Mouse (Mus musculus) Muller cell, postnatal 12 days (primary cell): ENCODE data around the gene Cap2.

Experiments used
- DNase-seq: peaks from one replicate; pipeline ENCODE4 v3.0.0-alpha.2; 2015; ENCODE audit errors: inconsistent ontology term

Cap2 gene

DNA sequence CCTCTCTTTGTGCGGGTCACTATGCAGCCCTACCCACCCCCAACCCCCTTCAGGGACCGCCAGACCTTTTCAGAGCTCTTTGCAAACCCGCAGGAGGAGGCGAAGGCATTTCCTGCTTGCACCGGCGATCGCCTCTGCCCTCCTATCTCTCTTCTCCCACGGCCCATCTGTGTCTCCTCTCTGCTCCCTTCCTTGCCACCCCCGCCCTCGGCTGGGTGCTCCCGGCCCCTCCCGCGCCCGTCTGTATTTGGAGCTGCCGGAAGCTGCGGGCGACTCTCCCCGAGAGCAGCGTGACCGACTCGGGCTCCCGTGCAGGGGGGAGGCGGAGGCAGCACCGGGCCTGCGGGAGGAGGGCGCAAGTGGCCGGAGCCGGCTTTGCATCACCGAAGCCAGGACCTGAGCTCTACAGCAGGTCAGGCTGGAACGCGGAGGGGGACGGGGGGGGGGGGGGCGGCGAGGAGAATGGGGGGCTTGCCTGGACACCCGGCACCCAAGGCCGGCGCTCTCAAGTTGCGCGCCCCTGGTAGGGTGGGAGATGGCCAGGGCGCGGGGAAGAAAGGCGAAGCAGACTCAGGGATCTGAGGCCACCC is at the start of gene Cap2:
Gene Cap2, plus strand, starts transcription at position 49 of the 590 bp plus-strand sequence.
- peak; percentile 91 for DNase-seq

DNA sequence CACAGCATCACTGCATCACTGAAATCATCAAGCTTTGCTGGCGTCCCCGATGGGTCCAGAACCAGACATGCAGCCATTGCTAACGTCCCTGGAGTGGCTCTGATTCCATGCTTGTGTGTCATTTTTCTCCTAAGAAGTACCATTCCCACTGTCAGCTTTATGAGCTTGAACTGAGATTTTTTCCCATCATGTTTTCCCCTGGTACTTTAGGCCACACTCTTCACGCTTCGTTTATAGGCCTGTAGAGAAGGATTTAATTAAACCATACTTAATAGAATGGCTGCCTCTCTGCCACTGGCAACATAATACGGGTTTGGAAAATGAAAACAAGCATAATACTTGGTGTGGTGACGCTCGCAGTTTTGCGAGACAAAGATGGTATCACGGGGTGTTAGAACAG is 42.1 kb upstream of the Cap2 start:
- no peak for DNase-seq

DNA sequence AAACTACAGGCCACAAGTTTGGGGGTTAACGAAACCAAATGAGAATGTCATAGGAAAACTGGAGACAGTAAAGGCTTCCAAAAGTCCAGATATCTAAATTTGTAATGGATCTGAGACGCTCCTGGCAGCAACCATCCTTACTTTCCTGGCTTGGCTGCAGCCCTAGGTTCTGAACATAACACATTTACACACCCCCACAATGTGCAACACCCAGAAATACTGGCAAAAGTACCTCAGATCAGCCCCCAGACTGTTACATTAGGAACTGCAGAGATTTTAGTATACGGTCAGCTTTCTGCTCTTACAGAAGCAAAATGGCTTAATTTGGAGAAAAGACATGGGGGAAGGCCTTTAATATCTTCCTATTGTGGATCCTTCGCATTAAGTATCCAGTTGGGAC is 39.4 kb upstream of the Cap2 start:
- DNase-seq, result no peak

DNA sequence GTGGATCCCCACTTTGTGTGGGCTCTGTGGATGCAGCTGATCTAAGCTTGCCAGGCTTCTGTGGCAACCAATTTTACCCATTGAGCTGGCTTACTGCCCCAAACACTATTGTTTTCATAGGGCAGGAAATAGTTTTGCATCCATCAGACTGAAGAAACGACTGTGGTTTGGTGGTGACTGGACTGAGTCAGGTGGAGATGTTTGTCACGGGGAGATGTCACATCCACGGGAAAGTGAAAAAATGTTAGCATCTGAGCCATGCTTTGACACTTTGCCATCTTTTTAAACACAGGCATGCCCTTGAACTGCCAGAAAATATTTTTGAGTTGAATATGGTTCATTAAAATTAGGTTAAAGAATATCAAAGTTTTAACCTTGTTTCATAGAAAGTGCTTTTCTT is 37.9 kb upstream of the Cap2 start:
- peak; percentile 88 for DNase-seq

DNA sequence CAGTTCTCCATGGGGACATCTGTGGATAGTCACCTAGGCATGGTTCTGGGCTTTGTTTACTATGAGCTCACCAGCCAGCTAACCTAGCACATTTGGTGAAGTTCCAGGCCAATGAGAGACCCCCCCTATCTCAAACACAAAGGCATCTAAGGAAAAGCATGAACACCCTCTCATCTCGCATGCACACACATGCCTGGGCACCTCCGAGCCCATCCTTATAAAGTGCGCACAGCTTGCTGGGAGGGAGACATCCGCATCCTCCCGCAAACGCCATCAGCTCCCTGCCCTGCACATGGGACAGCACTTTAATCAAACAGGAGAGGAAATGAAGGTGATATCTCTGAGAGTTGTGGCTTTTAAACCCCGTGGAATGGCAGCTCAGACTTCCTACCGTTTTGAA is 33.4 kb upstream of the Cap2 start:
- DNase-seq, result no peak

DNA sequence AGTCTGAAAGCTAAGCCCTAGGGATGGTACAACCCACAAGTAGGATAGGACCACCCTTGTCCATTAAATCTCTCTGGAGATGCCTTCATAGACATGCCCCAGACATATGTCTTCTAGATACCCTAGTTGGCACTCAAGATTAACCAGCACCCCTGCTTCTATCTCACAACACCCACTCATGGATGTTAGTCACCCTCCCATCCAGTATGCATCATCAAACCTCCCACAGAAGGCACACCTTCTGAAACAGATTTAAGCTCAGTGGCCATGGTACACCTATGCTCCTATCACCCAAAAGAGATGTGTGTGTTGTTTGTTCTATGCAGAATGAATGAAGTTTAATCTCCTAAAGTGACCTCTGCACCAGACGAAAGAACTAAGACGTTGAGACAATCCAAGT is 32.1 kb upstream of the Cap2 start:
- DNase-seq, result no peak

DNA sequence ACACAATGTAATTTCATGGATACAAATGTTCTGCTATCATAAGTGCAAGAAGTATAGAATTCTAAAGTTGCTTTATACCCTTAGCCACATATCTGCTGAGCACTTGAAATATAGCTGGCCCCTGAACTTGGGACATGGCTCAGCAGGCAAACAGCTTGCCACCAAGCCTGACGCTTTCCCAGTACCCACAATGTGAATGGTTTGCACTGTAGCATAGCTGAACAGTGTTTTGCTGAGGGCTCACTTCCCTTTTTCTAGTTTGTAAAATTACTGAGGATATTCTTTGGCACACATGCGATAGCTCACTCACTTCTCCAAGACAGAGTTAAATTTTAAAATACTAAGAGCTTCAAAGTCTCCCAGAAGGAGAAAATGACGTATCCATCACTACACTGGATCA is 20.4 kb upstream of the Cap2 start:
- no peak for DNase-seq

DNA sequence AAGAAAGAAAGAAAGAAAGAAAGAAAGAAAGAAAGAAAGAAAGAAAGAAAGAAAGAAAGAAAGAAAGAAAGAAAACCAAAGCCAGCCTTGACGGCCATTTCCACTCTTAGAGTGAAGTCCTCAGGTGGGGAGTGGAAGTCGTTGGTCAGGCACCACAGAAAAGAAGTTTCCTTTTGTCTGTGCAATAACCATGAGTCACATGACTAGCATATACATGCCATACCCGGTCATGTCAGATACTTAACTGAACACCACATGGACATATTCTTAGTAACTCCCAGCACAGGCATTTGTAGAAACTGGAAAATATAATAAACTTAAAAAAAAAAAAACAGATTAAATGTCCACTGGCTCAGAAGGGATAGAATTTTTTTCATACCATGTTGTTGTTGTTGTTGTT is 16.0 kb upstream of the Cap2 start:
- no peak for DNase-seq

DNA sequence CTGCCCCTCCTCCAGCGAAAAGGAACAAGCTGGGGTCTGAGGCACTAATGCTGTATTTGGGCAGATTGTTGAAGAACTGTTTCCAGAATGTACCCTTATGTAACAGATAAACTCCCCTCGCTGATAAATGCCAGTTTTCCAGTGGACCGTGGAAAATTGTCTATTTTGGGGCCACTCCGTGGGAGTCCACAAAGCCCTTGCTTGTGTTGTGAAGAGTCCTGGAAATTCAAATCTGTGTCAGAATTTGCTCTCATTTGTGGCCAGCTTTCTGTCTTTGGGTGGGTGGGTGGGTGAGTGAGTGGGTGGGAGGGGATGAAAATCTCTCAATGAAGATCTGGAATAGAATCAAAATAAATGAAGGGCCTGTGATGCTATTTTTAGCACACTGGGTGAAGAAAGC is 13.5 kb upstream of the Cap2 start:
- DNase-seq, result peak; percentile 67

DNA sequence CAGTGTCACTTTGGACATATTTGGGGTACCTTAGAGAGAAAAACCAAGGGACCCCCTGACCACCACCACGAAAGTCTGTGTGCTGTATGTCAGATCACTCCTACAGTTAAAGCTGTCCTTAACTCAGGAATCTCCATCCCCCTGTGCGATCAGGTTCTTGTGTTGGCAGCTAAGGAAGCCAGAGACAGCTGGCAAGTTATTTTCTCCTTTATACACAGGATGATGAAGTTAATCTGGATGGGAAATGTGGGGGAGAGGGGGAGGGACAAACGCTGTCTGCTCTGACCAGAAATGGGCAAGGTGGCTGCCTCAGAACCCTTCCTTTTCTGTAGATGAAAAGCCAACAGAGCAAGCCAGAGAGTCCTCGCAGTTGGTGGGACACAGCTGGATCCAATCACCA is 11.0 kb upstream of the Cap2 start:
- DNase-seq, result no peak

DNA sequence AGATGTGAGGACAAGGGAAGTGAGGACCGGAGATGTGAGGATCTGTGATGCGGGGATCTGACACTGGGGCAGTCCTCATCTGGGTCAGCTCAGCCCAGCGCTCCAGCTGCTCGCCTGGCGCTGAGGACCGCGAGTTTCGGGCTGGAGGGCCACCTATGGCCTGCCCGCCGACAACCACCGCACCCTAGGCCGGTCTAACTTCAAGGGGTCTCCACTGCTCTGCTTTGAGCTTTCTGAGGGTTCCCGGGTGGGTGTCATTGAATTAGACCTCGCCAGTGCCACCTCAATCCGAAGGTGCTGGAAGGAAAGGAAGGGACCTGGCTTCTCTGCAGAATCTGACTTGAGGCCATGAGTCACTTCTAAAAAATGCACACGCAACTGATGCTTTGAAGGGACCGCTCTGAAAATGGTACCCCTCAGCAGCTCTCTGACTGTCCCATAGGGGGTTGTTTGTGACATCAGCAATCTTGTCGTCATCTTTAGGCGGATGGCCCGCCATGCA is 793 bp downstream of the Cap2 start:
- DNase-seq, result peak; percentile 62

DNA sequence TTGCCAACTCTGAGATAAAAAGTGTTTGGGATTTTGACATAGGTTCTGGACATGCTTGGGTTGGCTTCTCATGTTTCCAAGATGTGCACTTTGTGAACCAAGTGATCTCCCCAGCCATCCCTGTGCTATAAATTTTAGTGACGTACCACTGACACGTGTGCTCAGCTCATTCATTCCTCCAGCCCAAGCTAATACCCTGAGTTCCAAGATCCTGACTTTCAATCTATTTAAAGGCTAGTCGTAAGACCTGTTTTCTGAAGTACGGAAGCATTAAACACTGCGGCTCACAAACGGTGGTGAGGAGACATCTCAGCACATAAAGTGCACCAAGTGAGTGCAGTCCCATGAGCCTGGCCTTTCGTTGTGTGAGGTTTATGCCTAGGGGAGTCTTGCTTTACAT is 6.3 kb downstream of the Cap2 start:
- DNase-seq, result no peak

DNA sequence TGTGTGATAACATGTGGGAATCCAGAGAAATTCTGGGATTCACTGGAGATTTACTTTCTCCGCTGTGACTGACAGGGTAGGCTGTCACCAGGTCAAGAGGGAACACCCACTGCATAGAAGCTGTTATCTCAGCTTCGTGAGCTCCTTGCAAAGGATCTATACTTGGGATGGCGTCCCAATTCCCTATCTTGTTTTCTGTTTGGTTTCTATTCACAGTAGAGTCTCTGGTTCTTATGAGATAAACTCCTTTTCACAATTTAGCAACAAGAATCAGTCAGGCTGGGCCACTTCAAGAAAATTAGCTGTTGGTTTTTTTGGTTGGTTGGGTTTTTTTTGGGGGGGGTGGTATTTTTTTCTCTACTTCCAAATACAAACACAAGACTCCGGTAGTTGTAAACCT is 7.2 kb downstream of the Cap2 start:
- no peak for DNase-seq

DNA sequence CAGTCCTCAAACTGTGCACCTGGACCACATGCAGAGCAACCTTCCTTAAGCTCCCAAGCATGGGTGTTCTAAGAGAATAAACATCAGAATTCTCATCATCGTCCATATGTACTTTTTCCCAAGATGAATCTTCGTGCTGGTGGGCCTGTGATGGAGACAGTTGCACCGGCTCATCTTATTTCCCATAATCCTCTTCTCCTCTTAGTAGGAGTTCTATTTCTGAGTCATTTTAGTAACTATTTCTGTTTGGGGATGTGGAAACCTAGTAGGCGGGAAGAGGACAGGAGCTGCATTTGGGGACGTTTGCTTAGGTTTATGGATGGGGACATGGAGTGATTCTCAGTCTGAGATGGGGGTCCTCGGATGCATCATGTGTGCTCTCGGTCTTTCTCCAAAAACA is 8.8 kb downstream of the Cap2 start:
- no peak for DNase-seq

DNA sequence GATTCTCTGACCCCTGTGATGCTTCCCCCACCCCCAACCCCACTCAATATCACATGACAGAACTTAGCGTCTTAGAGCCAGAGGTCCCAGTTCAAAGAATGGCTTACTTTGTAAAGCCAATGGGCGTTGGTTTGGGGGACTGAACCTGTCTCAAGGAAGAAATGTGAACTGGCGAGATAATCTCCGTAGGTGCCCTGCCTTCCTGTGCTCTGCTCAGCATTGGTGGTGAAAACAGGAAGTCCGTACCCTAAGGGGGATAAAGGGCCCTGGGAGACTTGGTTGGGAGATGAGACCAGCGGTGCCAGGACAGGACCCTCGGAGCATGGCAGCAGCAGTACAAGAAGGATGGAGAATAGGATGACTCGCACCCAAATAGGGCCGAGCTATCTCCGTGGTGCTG is 12.8 kb downstream of the Cap2 start:
- DNase-seq, result no peak

DNA sequence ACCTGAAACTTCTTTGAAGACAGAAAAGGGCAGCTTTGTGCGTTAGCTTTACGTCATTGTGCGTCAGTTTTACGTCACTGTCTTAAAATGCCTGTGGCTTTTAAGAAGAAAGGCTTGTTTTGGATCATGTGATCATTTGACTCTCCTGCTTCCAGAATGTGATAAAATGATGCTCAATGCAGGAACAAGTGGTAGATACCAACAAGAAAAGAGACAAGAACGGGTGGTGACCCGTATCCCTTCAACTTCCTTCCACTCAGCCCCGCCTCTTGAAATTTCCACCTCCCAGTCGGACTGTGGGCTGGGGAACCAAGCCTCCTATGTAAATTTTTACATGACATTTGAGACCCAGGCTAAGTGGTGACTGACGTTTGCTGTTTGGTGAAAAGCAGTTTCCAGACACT is 13.5 kb downstream of the Cap2 start:
- no peak for DNase-seq

DNA sequence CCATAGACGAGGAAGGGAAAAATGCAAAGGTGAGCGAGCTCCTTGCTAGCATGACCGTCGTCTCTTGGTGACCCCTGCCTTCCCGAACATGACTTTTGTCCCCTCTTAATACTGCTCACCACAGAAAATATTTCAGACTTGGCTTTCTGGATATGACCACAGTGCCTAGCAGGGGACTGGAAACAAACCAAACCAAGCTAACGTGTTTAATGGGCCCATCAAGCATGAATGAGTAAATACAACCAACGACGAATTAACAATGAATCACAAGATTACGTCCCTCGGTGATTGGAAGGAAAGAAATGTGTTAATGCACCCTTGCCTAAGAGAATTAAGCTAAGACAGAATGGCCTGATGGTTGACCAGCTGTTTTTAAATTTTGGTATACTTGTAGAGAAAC is 13.9 kb downstream of the Cap2 start:
- peak; percentile 90 for DNase-seq

DNA sequence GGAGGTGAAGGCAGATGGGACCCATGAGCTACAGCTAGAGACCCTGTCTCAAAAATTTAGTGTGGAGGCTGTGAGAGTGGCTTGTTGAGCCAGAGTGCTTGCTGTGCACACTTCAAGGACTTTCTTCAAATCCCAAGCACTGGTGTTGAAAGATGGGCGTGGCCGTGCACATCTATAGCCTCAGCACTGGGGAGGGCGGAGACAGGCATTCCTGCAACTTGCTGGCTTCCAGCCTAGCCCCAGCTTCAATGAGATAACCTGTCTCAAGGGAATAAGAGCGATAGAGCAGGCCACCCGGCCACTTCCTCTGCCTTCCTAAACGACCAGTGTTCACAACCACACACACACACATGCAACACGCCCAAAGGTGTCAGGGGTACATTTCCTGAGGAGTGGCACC is 14.5 kb downstream of the Cap2 start:
- DNase-seq, result no peak

DNA sequence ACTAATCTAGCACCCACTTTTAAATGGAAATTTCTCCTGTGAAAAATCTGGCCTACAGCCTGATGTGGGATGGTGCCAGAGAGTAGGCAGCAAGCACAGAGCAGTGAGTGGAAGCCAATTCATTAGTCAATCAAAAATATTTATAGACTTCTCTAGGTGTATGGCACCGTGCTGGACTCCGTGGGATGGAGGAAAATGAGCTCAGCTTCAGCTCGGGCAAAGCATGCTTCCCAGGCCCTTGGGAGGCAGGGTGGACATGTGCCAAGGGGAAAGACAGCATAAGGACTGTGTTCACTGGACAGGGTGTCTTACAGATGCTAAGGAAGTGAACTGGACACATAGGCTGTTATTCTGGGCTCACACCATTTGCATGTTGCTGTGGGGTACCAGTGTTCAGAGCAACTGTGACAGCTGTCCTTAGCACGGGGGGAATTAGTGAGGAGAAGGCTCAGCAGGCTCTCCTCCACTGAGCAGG is 15.6 kb downstream of the Cap2 start:
- peak; percentile 46 for DNase-seq

DNA sequence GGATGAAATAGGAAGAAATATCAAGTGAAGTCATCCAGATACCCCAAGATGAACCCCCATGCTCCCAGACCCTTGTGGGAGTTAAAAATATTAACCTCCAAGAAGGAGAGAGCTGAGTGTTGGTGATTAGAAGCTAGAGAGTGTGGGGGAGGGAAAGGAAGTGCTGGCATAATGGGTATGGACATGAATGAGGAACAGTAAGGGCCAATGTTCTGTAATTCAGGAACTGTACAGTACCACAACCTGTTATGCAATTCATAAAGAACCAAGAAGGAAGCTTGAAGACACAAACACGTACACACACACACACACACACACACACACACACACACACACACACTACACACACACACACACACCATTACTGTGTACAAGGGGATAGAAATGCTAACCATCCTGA is 19.8 kb downstream of the Cap2 start:
- DNase-seq, result no peak

DNA sequence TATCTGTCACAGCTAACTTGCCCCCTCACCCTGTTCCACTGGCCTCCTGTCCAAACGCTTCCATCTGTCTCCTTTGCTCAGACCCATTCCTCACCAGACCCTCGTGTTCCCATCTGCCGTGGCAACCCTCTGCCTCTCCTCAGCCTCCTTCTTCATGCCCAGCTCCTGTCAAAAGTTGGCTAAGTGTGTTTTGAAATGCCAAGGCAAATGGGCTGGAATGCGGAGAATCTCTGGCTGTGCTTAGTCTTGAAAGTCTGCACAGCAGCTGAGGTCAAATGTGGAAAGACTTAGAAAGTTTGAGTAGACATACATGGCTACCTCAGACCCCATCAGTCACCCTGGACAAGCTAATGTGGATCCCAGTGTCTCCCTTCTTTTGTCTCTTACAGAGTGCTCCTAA is 21.1 kb downstream of the Cap2 start:
- peak; percentile 64 for DNase-seq

DNA sequence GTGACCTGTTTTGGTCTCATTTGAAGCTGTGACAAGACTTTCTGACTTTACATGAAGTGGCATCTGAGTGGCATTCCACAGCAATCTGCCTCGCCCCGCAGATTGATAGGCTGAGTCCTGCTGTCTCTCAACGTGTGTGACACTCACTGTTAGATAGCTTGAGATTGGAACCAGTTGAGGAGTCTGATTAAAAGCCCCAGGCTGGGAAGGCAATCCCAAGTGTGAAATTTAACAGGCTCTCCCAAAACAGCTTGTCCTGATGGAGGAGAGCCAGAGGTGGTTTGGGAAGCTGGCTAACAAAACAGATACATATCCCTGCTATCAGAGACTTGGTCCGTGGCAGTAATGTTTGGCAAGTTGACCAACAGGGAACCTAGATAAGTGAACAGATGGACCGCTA is 21.6 kb downstream of the Cap2 start:
- DNase-seq, result no peak

DNA sequence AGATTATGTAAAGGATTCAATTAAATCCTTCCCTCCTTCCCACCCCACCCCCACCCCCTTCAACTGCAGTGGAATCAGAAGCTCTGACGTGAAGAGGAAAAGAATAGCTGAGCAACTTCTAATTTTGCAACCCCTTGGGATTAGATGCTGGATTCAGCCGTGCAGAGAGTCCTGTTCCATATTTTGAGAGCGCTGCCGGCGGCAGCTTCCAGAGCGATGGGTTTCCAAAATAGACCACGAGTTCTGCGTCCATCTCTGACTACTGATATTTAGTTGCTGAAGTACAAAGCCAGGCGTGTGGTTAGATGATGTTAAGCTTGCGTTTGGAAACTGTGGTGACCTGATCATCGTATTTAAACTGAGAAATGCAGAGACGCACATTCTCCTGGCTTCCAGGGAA is 22.1 kb downstream of the Cap2 start:
- DNase-seq, result no peak
